Mouse (Mus musculus) T-cell, adult 2 months (primary cell): ENCODE results near the gene Satb2.

Source experiments
- DNase-seq: peaks from one replicate; pipeline ENCODE4 v3.0.0; 2022; ENCODE audit warnings: low spot score

The Satb2 gene

GRCm38 (mm10) chr1:56972950-56973592 lies 5.4 kb downstream of the Satb2 start:
- DNase-seq: no peak

GRCm38 (mm10) chr1:56972251-56972949 lies 6.0 kb downstream of the Satb2 start:
- no peak for DNase-seq

- DNase-seq: no peak
Measured at GRCm38 (mm10) chr1:56971942-56972250, 6.6 kb downstream of the Satb2 start.

GRCm38 (mm10) chr1:56971441-56971861 lies 7.0 kb downstream of the Satb2 start:
- no peak for DNase-seq

- DNase-seq: no peak
Measured at GRCm38 (mm10) chr1:56970740-56971141, 7.7 kb downstream of the Satb2 start.

GRCm38 (mm10) chr1:56969364-56970360 lies 8.8 kb downstream of the Satb2 start:
- no peak for DNase-seq

- no peak for DNase-seq
Measured at GRCm38 (mm10) chr1:56965879-56966579, 12.4 kb downstream of the Satb2 start.

GRCm38 (mm10) chr1:56964493-56964892 lies 14.0 kb downstream of the Satb2 start:
- no peak for DNase-seq

- no peak for DNase-seq
Measured at GRCm38 (mm10) chr1:56963291-56963690, 15.2 kb downstream of the Satb2 start.

- no peak for DNase-seq
Measured at GRCm38 (mm10) chr1:56958996-56959395, 19.5 kb downstream of the Satb2 start.

- no peak for DNase-seq
Measured at GRCm38 (mm10) chr1:56957942-56958341, 20.5 kb downstream of the Satb2 start.

GRCm38 (mm10) chr1:56956811-56957210 lies 21.6 kb downstream of the Satb2 start:
- no peak for DNase-seq

GRCm38 (mm10) chr1:56955739-56956085 lies 22.7 kb downstream of the Satb2 start:
- no peak for DNase-seq

- no peak for DNase-seq
Measured at GRCm38 (mm10) chr1:56955055-56955738, 23.3 kb downstream of the Satb2 start.

- DNase-seq: no peak
Measured at GRCm38 (mm10) chr1:56953538-56953937, 24.9 kb downstream of the Satb2 start.

GRCm38 (mm10) chr1:56951980-56952379 lies 26.5 kb downstream of the Satb2 start:
- no peak for DNase-seq

- no peak for DNase-seq
Measured at GRCm38 (mm10) chr1:56951525-56951924, 26.9 kb downstream of the Satb2 start.

GRCm38 (mm10) chr1:56939432-56939831 lies 39.0 kb downstream of the Satb2 start:
- no peak for DNase-seq

- no peak for DNase-seq
Measured at GRCm38 (mm10) chr1:56938432-56938831, 40.0 kb downstream of the Satb2 start.

GRCm38 (mm10) chr1:56936554-56936953 lies 41.9 kb downstream of the Satb2 start:
- no peak for DNase-seq

- no peak for DNase-seq
Measured at GRCm38 (mm10) chr1:56933821-56934220, 44.6 kb downstream of the Satb2 start.

- no peak for DNase-seq
Measured at GRCm38 (mm10) chr1:56930096-56930495, 48.4 kb downstream of the Satb2 start.
